Mouse (Mus musculus): ENCODE measurements at regions not wholly inside any gene's neighbourhood (a gene's known extent, or its start where the extent isn't known, plus 50 kb on each side); places are given as distances from the start of the nearest gene placed in this dataset.
A peak's percentile ranks its signal among the peaks of the same experiment; 100 is the strongest.
"Not testable (repeated sequence)": the region's sequence is repeated elsewhere in the genome, so short reads cannot be mapped to it uniquely, and the experiment has no call there.

- TF ChIP-seq CTCF (conservative IDR thresholded peaks at IDR 0.05; ENCODE audit: insufficient read depth, insufficient read length, low read depth, low read length) (no peak), POLR2A (IDR thresholded peaks at IDR 0.05; ENCODE audit: low read depth, low read length) (no peak)
- H3K36me3 ChIP-seq (ENCODE audit: control insufficient read depth, insufficient read depth, low read length): no peaks in the 10 kb centered on the region
- H3K27me3 ChIP-seq (replicated peaks; ENCODE audit: control insufficient read depth, insufficient read depth, low read length): no peaks in the 10 kb centered on the region
- no peak overlapping the region for H3K4me3 ChIP-seq (ENCODE audit: insufficient read depth, low read depth, low read length)
- no peak overlapping the region for H3K27ac ChIP-seq (ENCODE audit: insufficient read depth, low read depth, low read length)
- H3K4me1 ChIP-seq (ENCODE audit: control insufficient read depth, insufficient read depth, low read length): no peaks in the 10 kb centered on the region
- DNase-seq: no peak
- WGBS: 92% methylated on average over 4 of the region's 4 CpGs
Observed at GRCm38 (mm10) chr3:21774172-21774842, 302.1 kb upstream of the Tbl1xr1 start.

- Histone ChIP-seq H3K27me3 (replicated peaks; ENCODE audit: control insufficient read depth, insufficient read depth, low read length) (no peaks in the 10 kb centered on the region), H3K27ac (ENCODE audit: insufficient read depth, low read depth, low read length) (no peak overlapping the region), H3K36me3 (ENCODE audit: control insufficient read depth, insufficient read depth, low read length) (no peaks in the 10 kb centered on the region), H3K4me1 (ENCODE audit: control insufficient read depth, insufficient read depth, low read length) (no peaks in the 10 kb centered on the region), H3K4me3 (ENCODE audit: insufficient read depth, low read depth, low read length) (no peak overlapping the region)
- no peak for DNase-seq
- WGBS: 78% methylated on average over 4 of the region's 4 CpGs
- no peak for TF ChIP-seq CTCF (conservative IDR thresholded peaks at IDR 0.05; ENCODE audit: insufficient read depth, insufficient read length, low read depth, low read length)
- no peak for TF ChIP-seq POLR2A (IDR thresholded peaks at IDR 0.05; ENCODE audit: low read depth, low read length)
Observed at GRCm38 (mm10) chr3:21778789-21779188, 297.7 kb upstream of the Tbl1xr1 start.

DNA sequence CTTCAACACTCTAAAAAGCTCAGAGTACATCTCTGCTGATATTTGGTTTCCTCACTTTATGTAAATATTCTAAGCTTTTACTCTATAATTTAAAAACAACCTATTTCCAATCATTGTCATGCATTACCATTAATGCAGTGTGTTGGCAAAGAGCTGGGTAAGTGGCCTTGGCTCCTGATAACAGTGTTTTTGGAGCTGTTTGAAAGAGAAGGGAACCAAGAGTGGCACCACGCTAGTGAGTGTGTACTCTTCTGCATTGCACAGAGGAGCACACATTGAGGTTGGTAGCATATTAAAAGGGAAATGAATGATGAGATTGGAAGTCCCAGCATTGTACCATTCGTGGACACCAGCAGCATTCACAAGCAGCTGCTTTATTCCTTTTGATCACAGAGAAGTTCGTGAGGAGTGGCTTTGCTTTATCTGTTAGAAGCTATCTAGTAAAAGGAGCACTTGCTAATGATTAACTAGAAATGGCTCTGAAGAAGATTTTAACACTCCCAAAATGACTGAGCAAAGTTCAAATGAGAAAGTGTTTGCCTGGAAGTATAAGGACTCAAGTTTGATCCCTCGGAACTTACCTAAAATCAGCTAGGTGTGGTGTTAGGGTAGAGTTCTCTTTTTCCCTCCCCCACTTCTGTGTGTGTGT lies 284.3 kb upstream of the Tbl1xr1 start:
- Histone ChIP-seq H3K27me3 (replicated peaks; ENCODE audit: control insufficient read depth, insufficient read depth, low read length) (no peaks in the 10 kb centered on the region), H3K4me1 (ENCODE audit: control insufficient read depth, insufficient read depth, low read length) (peaks cover 3% of the 10 kb centered on the region; the same call in 1 of the 2 replicates), H3K4me3 (ENCODE audit: insufficient read depth, low read depth, low read length) (no peak overlapping the region), H3K36me3 (ENCODE audit: control insufficient read depth, insufficient read depth, low read length) (no peaks in the 10 kb centered on the region), H3K27ac (ENCODE audit: insufficient read depth, low read depth, low read length) (no peak overlapping the region)
- WGBS: 53% methylated on average over 4 of the region's 4 CpGs
- TF ChIP-seq CTCF (conservative IDR thresholded peaks at IDR 0.05; ENCODE audit: insufficient read depth, insufficient read length, low read depth, low read length) (no peak), POLR2A (IDR thresholded peaks at IDR 0.05; ENCODE audit: low read depth, low read length) (no peak)
- DNase-seq: peak; percentile 57

GRCm38 (mm10) chr3:21798139-21798538 lies 278.3 kb upstream of the Tbl1xr1 start:
- DNase-seq: peak; percentile 82
- Histone ChIP-seq H3K36me3 (ENCODE audit: control insufficient read depth, insufficient read depth, low read length) (no peaks in the 10 kb centered on the region), H3K27me3 (replicated peaks; ENCODE audit: control insufficient read depth, insufficient read depth, low read length) (no peaks in the 10 kb centered on the region), H3K4me3 (ENCODE audit: insufficient read depth, low read depth, low read length) (no peak overlapping the region), H3K27ac (ENCODE audit: insufficient read depth, low read depth, low read length) (peak overlapping the region; percentile 12; the same call in 1 of the 2 replicates), H3K4me1 (ENCODE audit: control insufficient read depth, insufficient read depth, low read length) (peaks cover 9% of the 10 kb centered on the region; the same call in 1 of the 2 replicates)
- TF ChIP-seq CTCF (conservative IDR thresholded peaks at IDR 0.05; ENCODE audit: insufficient read depth, insufficient read length, low read depth, low read length): no peak
- TF ChIP-seq POLR2A (IDR thresholded peaks at IDR 0.05; ENCODE audit: low read depth, low read length): no peak
- 59% methylated on average over 1 of the region's 1 CpGs for whole genome bisulfite sequencing

DNA sequence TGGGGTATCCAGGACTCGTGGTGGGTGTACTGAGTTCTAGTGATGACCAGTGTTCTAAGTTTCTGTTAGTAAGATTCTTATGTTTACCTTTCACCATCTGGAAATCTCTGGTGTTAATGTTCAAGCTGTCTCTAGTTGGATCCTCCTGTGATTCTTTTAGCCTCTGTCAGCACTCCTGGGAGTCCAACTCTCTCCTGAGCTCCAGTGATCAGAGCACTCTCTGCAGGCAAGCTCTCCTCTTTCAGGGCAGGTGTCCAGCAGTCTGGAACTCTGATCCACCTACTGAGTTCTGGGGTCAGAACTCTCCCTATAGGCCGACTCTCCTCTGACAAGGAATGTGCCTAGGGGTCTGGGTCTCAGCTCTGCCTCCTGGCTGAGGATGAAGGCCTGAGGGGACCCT lies 272.6 kb upstream of the Tbl1xr1 start:
- H3K27ac ChIP-seq (ENCODE audit: insufficient read depth, low read depth, low read length): 0 out of 2 replicates have a peak overlapping the region, but pooled peaks have one; percentile 12
- not testable (repeated sequence) for H3K4me1 ChIP-seq (ENCODE audit: control insufficient read depth, insufficient read depth, low read length); H3K4me3 ChIP-seq (ENCODE audit: insufficient read depth, low read depth, low read length); H3K36me3 ChIP-seq (ENCODE audit: control insufficient read depth, insufficient read depth, low read length); H3K27me3 ChIP-seq (replicated peaks; ENCODE audit: control insufficient read depth, insufficient read depth, low read length)
- DNase-seq: peak; percentile 79
- 70% methylated on average over 2 of the region's 2 CpGs for whole genome bisulfite sequencing

GRCm38 (mm10) chr3:21806494-21807157 lies 269.8 kb upstream of the Tbl1xr1 start:
- no peak for DNase-seq
- no peaks in the 10 kb centered on the region for H3K36me3 ChIP-seq (ENCODE audit: control insufficient read depth, insufficient read depth, low read length)
- 91% methylated on average over 2 of the region's 2 CpGs for WGBS
- H3K4me1 ChIP-seq (ENCODE audit: control insufficient read depth, insufficient read depth, low read length): no peaks in the 10 kb centered on the region; the same call in 1 of the 2 replicates
- no peaks in the 10 kb centered on the region for H3K27me3 ChIP-seq (replicated peaks; ENCODE audit: control insufficient read depth, insufficient read depth, low read length)
- no peak overlapping the region for H3K27ac ChIP-seq (ENCODE audit: insufficient read depth, low read depth, low read length)
- no peak overlapping the region for H3K4me3 ChIP-seq (ENCODE audit: insufficient read depth, low read depth, low read length)
- no peak for TF ChIP-seq POLR2A (IDR thresholded peaks at IDR 0.05; ENCODE audit: low read depth, low read length)
- no peak for TF ChIP-seq CTCF (conservative IDR thresholded peaks at IDR 0.05; ENCODE audit: insufficient read depth, insufficient read length, low read depth, low read length)

- no peaks in the 10 kb centered on the region for H3K36me3 ChIP-seq (ENCODE audit: control insufficient read depth, insufficient read depth, low read length)
- no peaks in the 10 kb centered on the region; the same call in 1 of the 2 replicates for H3K4me1 ChIP-seq (ENCODE audit: control insufficient read depth, insufficient read depth, low read length)
- H3K27me3 ChIP-seq (replicated peaks; ENCODE audit: control insufficient read depth, insufficient read depth, low read length): no peaks in the 10 kb centered on the region
- TF ChIP-seq CTCF (conservative IDR thresholded peaks at IDR 0.05; ENCODE audit: insufficient read depth, insufficient read length, low read depth, low read length) (no peak), POLR2A (IDR thresholded peaks at IDR 0.05; ENCODE audit: low read depth, low read length) (no peak)
- DNase-seq: no peak
- 53% methylated on average over 2 of the region's 2 CpGs for WGBS
- H3K27ac ChIP-seq (ENCODE audit: insufficient read depth, low read depth, low read length): no peak overlapping the region
- H3K4me3 ChIP-seq (ENCODE audit: insufficient read depth, low read depth, low read length): no peak overlapping the region
Observed at GRCm38 (mm10) chr3:21808539-21808938, 267.9 kb upstream of the Tbl1xr1 start.

Data from kidney, adult 2 months (tissue).